Mouse (Mus musculus): ENCODE measurements around the gene Sbk3.

Gene Sbk3

GRCm38 (mm10) chr7:4993347-4993998 lies 22.5 kb upstream of the Sbk3 start:
- DNase-seq (ENCODE audit: low read depth, low spot score), result no peak

DNA sequence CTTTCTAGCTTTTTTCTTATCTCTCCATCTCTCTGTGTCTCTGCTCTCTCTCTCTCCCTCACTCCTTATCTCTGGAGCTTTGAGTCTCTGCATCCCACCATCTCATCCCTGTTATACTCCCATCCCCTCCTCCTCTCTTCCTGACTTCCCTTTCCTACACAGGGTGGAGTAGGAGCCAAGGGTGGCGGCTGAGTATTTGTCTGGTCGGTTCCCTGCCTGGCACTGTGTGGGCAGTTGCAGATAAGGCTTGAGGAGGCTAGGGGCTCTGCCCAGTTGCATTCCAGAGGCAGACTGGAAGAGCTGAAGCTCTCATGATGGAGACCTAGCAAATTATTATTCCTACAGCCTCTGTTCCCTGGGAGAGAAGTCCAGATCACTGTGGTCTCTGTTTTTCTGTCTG lies 17.3 kb upstream of the Sbk3 start:
- no peak for DNase-seq (ENCODE audit: low read depth, low spot score)

GRCm38 (mm10) chr7:4976832-4977231 lies 5.9 kb upstream of the Sbk3 start:
- no peak for DNase-seq (ENCODE audit: low read depth, low spot score)

DNA sequence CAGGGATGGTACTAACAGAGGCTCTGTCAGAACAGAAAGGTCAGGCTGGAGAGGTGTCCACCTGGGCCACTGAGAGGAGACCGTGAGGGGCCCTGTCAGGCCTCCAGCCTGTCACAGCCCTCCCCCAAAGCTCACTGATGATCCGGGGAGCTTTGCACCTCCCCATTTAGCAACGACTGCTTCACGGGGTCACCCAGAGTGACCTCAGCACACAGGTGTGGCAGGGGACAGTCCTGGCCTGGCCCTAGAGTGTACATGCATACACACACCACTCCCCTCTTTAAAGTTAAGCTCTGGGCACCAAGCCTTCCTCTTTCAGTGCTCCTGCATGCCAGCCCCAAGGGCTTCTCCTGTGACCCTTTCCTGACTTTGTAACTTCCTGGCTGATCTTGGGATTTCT lies 4.5 kb upstream of the Sbk3 start:
- no peak for DNase-seq (ENCODE audit: low read depth, low spot score)

DNA sequence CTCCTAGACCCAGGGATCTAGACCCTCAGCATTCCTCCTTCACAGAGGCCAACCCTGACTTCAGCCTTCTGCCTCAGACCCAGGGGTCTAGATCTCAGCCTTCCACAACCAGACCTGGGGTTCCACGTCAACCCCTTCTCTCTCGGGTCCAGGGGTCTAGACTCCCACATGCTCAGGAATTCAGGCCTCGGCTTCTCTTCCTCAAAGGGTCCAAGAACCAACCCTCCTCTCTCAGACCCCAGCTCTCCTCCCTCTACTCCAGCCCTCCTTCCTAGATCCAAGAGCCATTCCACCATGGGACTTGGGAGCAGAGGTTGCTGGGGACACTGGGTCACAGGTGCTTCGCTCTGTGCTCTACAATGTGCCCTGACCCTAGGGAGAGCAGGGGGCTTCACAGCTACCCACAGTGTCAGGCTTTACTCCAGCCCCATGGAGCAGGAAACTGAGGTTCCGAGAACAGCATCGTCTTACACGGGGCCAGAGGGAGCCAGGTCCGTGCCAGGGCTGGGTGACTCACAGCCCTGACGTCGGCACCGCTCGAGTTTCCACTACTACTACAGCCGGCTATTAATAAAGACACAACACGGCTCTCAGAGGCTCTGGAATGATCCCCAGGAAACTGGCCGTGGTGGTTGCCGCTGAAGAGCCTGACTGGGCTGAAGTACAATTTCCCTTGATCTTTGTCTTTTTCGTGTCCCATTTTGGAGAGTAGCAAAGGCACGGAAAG lies 1.5 kb upstream of the Sbk3 start:
- peak; percentile 91 for DNase-seq (ENCODE audit: low read depth, low spot score)

GRCm38 (mm10) chr7:4971710-4972109 lies 742 bp upstream of the Sbk3 start:
- DNase-seq (ENCODE audit: low read depth, low spot score), result no peak

DNA sequence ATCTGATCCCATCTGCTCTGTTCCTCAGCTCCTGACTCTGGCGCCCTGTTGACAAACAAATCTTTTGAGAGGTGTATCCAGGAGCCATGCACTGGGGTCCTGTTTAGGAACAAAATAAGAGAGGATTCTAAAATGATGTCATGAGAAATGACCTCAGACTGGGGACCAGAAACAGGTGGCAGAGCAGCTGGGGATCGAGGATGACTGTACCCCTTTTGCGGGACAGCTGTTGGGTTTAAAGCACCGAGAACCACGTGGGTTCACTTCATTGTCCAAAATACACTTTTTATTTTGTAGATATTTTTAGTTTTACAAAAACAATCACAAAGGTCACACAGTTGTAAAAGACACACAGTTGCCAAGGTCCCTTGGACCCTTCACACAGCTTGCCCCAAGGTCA lies 6.0 kb downstream of the Sbk3 start:
- DNase-seq (ENCODE audit: low read depth, low spot score), result no peak

- no peak for DNase-seq (ENCODE audit: low read depth, low spot score)
These were observed 6.7 kb downstream of the Sbk3 start, which contains the start of gene Sbk2 for GRCm38 (mm10) chr7:4964272-4964671. Gene Sbk2 (minus strand): TSS chr7:4964406.

- no peak for DNase-seq (ENCODE audit: low read depth, low spot score)
These were observed 7.4 kb downstream of the Sbk3 start for GRCm38 (mm10) chr7:4963527-4963926.

DNA sequence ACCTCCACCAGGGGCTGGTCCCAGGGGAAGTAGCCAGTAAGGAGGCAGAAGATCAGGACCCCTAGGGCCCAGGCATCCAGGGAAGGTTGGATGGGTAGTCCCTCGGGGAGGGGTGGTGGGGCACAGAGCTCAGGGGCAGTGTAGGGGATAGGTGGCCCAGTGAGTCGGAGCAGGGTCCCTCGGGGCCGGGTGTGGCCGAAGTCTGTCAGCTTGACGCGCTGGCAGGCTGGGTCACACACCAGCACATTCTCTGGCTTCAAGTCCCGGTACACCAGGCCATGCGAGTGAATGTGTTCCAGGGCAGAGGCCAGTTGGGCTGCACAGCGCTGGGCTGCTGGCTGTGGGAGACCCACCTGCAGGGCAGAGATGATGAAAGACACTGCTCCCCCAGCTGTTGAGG lies 13.6 kb downstream of the Sbk3 start:
- DNase-seq (ENCODE audit: low read depth, low spot score), result no peak

- no peak for DNase-seq (ENCODE audit: low read depth, low spot score)
These were observed 17.0 kb downstream of the Sbk3 start for GRCm38 (mm10) chr7:4953815-4954445.

GRCm38 (mm10) chr7:4950561-4951342 lies 20.2 kb downstream of the Sbk3 start:
- DNase-seq (ENCODE audit: low read depth, low spot score), result peak; percentile 27

- no peak for DNase-seq (ENCODE audit: low read depth, low spot score)
These were observed 22.6 kb downstream of the Sbk3 start for GRCm38 (mm10) chr7:4948386-4948785.

DNA sequence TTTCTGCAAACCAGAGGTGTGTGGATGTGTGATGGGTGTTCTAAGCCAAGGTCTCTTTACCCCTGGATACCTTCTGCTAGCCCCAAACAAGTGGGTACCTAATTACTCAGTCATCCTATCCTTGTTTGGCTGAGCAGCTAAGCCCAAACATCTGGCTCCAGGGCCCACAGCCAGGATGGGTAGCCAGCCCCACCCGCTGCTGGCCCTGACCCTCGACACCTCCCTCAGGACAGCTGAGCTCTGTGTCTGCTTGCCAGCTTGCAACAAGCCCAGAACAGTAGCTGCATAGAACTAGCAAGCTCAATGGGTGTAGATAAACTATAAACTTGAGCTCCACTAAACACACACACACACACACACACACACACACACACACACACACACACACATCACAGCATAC lies 23.1 kb downstream of the Sbk3 start:
- DNase-seq (ENCODE audit: low read depth, low spot score), result peak; percentile 65

DNA sequence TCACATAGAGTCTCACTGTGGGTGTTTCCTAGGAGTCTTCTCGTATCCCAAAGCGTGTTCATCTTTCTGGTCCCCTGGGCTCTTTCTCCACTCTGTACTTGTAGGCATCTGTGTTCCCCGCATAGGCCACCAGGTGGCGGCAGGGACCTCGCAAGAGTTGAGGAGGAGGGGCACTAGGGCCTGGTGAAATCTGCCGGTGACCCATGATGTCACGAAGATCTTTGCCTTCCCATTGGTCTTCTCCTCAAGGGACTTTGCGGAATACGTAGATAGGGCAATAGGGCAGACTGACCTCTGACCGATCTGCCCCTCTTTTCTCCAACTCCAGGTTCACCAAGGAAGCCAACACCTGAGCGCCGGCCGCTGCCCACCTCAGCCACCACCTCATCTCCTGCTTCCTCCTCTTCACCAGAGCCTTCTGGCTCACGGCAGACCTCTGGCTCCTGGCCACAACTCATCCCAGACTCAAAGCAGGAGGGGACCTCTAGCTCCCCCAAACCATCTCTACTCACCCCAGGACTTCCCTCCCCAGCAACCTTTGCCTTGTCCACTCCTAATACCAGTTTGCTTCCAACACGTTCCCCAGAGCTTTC lies 27.6 kb downstream of the Sbk3 start:
- peak; percentile 91 for DNase-seq (ENCODE audit: low read depth, low spot score)

- DNase-seq (ENCODE audit: low read depth, low spot score), result no peak
These were observed 28.3 kb downstream of the Sbk3 start for GRCm38 (mm10) chr7:4942673-4943072.

- peak; percentile 78 for DNase-seq (ENCODE audit: low read depth, low spot score)
These were observed 30.9 kb downstream of the Sbk3 start for GRCm38 (mm10) chr7:4940068-4940479.

DNA sequence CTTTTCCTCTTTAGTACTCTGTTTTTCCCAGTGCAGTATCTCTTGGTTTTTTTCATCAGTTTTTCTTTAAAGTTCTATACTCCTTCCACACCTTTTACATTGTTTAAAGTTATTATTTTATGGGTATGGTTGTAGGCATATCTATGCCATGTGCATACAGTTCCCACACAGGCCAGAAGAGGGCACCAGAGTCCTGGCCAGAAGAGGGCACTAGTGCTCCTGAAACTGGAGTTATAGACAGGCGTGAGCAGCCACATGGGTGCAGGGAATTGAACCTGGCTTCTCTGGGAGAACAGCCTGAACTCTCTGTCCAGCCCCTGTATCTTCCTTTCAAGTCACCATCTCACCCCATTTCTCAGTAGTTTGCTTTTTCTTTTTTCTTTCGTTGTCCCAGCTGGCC lies 32.5 kb downstream of the Sbk3 start:
- DNase-seq (ENCODE audit: low read depth, low spot score), result peak; percentile 79

- no peak for DNase-seq (ENCODE audit: low read depth, low spot score)
These were observed 33.6 kb downstream of the Sbk3 start for GRCm38 (mm10) chr7:4937392-4937791.

GRCm38 (mm10) chr7:4936832-4937231 lies 34.1 kb downstream of the Sbk3 start:
- DNase-seq (ENCODE audit: low read depth, low spot score), result no peak

DNA sequence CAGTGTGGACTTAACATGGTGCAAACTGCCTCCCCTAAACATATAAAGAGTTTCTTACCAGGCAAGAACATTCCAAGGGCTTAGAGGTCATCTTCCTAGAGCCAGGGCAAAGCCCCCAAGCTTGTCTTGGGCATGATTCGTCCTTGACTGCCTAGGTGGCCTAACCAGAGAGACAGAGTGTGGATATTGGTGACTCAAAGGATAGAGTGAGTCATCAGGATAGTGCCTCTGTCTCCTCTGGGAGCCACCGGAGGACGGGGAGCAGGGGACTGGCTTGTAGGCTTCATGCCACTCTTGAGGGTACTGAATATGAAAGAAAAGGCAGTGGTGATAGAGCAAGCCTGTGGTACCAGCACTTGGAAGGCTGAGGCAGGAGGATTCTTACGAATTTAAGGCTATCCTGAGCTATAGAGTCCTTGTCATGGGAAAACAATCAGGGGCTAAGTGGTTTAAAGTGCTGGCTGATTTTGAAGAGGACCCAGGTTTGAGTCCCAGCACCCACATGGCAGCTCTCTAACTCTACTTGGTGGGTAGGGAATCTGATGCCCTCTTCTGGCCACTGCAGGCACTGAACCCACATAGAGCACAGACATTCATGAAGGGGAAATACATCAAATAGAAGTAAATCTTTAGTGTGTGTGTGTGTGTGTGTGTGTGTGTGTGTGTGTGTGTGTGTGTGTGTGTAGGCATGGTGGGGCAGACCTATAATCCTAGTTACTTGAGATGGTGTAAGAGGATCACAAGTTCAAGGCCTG lies 36.6 kb downstream of the Sbk3 start:
- peak; percentile 42 for DNase-seq (ENCODE audit: low read depth, low spot score)
